Mouse (Mus musculus) neural tube, embryonic 11.5 days (tissue): ENCODE measurements around the gene Slc35g3. TPM values are rescaled to one million over a fixed set of nuclear protein-coding genes. Genes with fewer than 3 reads are reported as not detected.

Experiments used
- ATAC-seq: fragments of 200-750 bp; cut with Nextera tagmentation; 2 replicates; pipeline ENCODE4 v1.8.0; 2017; ENCODE audit warnings: moderate number of reproducible peaks, mild to moderate bottlenecking, moderate TSS enrichment, moderate library complexity; ENCODE audit not compliant: insufficient read depth, low FRiP score, low TSS enrichment
- DNase-seq: peaks from one replicate; pipeline ENCODE4 v3.0.0-alpha.2; 2015; ENCODE audit warnings: low spot score
- H3K27ac ChIP-seq: fragments of 300-500 bp; sonication (generic); 2 replicates; pipeline ENCODE4 v1.5.1; 2014; ENCODE audit warnings: low read depth, mild to moderate bottlenecking, low read length
- H3K27me3 ChIP-seq: fragments of 300-500 bp; sonication (generic); 2 replicates; pipeline ENCODE4 v1.6.1; 2014; ENCODE audit warnings: mild to moderate bottlenecking, low read length, mixed read lengths; ENCODE audit not compliant: control insufficient read depth, insufficient read depth
- H3K36me3 ChIP-seq: fragments of 300-500 bp; sonication (generic); 2 replicates; pipeline ENCODE4 v1.6.1; 2014; ENCODE audit warnings: mild to moderate bottlenecking, low read length, moderate library complexity, mixed read lengths; ENCODE audit not compliant: control insufficient read depth, insufficient read depth
- H3K4me1 ChIP-seq: fragments of 300-500 bp; sonication (generic); 2 replicates; pipeline ENCODE4 v1.6.1; 2014; ENCODE audit warnings: low read length, mixed read lengths; ENCODE audit not compliant: control insufficient read depth, insufficient read depth
- H3K4me2 ChIP-seq: fragments of 300-500 bp; sonication (generic); 2 replicates; pipeline ENCODE4 v1.6.1; 2014; ENCODE audit warnings: low read depth, mild to moderate bottlenecking, moderate library complexity
- H3K4me3 ChIP-seq: fragments of 300-500 bp; sonication (generic); 2 replicates; pipeline ENCODE4 v1.5.1; 2014; ENCODE audit warnings: low read depth, low read length
- H3K9ac ChIP-seq: fragments of 300-500 bp; sonication (generic); 2 replicates; pipeline ENCODE4 v1.6.1; 2014; ENCODE audit warnings: mild to moderate bottlenecking, low read length
- H3K9me3 ChIP-seq: fragments of 300-500 bp; sonication (generic); 2 replicates; pipeline ENCODE4 v1.6.1; 2016; ENCODE audit warnings: low read length; ENCODE audit not compliant: control insufficient read depth
- WGBS: fragments of 180-500 bp; shearing (Covaris S2); extraction: QIAGEN DNeasy Blood & Tissue Kit; methylation state at CpG from one replicate; pipeline ENCODE4 v1.1.7; 2014; 5-methylcytosine and 5-hydroxymethylcytosine counted together
- polyA plus RNA-seq: library from polyadenylated mRNA; unstranded; fragments of >200 nt; fragmentation: Nextera tagmentation; extraction: Ambion mirVana; gene quantifications from 2 replicates; pipeline ENCODE4 v1.2.1, GENCODE M21; 2014

Slc35g3 gene
- not detected in 2 replicates for polyA plus RNA-seq

GRCm38 (mm10) chr11:69761868-69762267 lies at the start of gene Slc35g3:
TSS of gene Slc35g3 (minus strand) at chr11:69761968.
- no peak for ATAC-seq
- Histone ChIP-seq H3K4me1 (peaks cover 21% of the 10 kb centered on the region), H3K27me3 (no peaks in the 10 kb centered on the region), H3K4me3 (no peak within 1 kb of the TSS), H3K36me3 (no peaks in the 10 kb centered on the region), H3K4me2 (no peak within 1 kb of the TSS), H3K27ac (peak within 1 kb of the TSS; percentile 92; the same call in 1 of the 2 replicates), H3K9ac (no peak within 1 kb of the TSS), H3K9me3 (no peaks in the 10 kb centered on the region)
- no peak for DNase-seq
- 79% methylated on average over 1 of the region's 1 CpGs for WGBS

GRCm38 (mm10) chr11:69810280-69810679 lies 48.5 kb upstream of the Slc35g3 start:
- Histone ChIP-seq H3K9ac (no peak overlapping the region), H3K27me3 (peaks cover 11% of the 10 kb centered on the region), H3K4me3 (no peak overlapping the region), H3K9me3 (no peaks in the 10 kb centered on the region), H3K4me1 (no peaks in the 10 kb centered on the region), H3K27ac (no peak overlapping the region), H3K36me3 (no peaks in the 10 kb centered on the region), H3K4me2 (no peak overlapping the region)
- no peak for ATAC-seq
- DNase-seq = no peak

GRCm38 (mm10) chr11:69807641-69808040 lies 45.9 kb upstream of the Slc35g3 start:
- Histone ChIP-seq H3K9ac (no peak overlapping the region), H3K27me3 (peaks cover 35% of the 10 kb centered on the region), H3K4me2 (no peak overlapping the region), H3K36me3 (no peaks in the 10 kb centered on the region), H3K4me3 (no peak overlapping the region), H3K9me3 (no peaks in the 10 kb centered on the region), H3K4me1 (peaks cover 13% of the 10 kb centered on the region), H3K27ac (no peak overlapping the region)
- DNase-seq (no peak), ATAC-seq (no peak)
- WGBS = 88% methylated on average over 2 of the region's 2 CpGs

- H3K4me2 ChIP-seq = no peak overlapping the region
- no peak overlapping the region for H3K27ac ChIP-seq
- no peaks in the 10 kb centered on the region for H3K36me3 ChIP-seq
- H3K27me3 ChIP-seq = peaks cover 48% of the 10 kb centered on the region
- WGBS = 82% methylated on average over 4 of the region's 4 CpGs
- H3K9me3 ChIP-seq = no peaks in the 10 kb centered on the region
- DNase-seq (no peak), ATAC-seq (no peak)
- peaks cover 17% of the 10 kb centered on the region for H3K4me1 ChIP-seq
- no peak overlapping the region for H3K4me3 ChIP-seq
- H3K9ac ChIP-seq = no peak overlapping the region
Observed at GRCm38 (mm10) chr11:69806378-69806777, 44.6 kb upstream of the Slc35g3 start.

- no peak within 1 kb of the TSS for H3K27ac ChIP-seq
- no peaks in the 10 kb centered on the region for H3K36me3 ChIP-seq
- ATAC-seq (no peak), DNase-seq (no peak)
- H3K9ac ChIP-seq = no peak within 1 kb of the TSS
- 6% methylated on average over 29 of the region's 29 CpGs for WGBS
- peak within 1 kb of the TSS; percentile 89 for H3K4me2 ChIP-seq
- peaks cover 22% of the 10 kb centered on the region for H3K4me1 ChIP-seq
- H3K9me3 ChIP-seq = no peaks in the 10 kb centered on the region
- peak within 1 kb of the TSS; percentile 1; the same call in 1 of the 2 replicates for H3K4me3 ChIP-seq
- peaks cover 53% of the 10 kb centered on the region for H3K27me3 ChIP-seq
Observed at GRCm38 (mm10) chr11:69804972-69805909, 43.5 kb upstream of the Slc35g3 start, which contains the start of gene Tmem102. TSS of gene Tmem102 (minus strand) at chr11:69805624.

- Histone ChIP-seq H3K27me3 (peaks cover 53% of the 10 kb centered on the region), H3K36me3 (no peaks in the 10 kb centered on the region), H3K9me3 (no peaks in the 10 kb centered on the region), H3K4me3 (no peak overlapping the region; the same call in 1 of the 2 replicates), H3K4me1 (peaks cover 28% of the 10 kb centered on the region), H3K27ac (no peak overlapping the region), H3K4me2 (peak overlapping the region; percentile 89), H3K9ac (no peak overlapping the region)
- WGBS = 4% methylated on average over 12 of the region's 12 CpGs
- ATAC-seq = no peak
- no peak for DNase-seq
Observed at GRCm38 (mm10) chr11:69804652-69804940, 42.8 kb upstream of the Slc35g3 start.

- H3K27ac ChIP-seq = no peak overlapping the region
- H3K9ac ChIP-seq = peak overlapping the region; percentile 19
- H3K4me2 ChIP-seq = peak overlapping the region; percentile 89
- H3K36me3 ChIP-seq = no peaks in the 10 kb centered on the region
- ATAC-seq = no peak
- peak; percentile 85 for DNase-seq
- H3K4me3 ChIP-seq = peak overlapping the region; percentile 32
- H3K9me3 ChIP-seq = no peaks in the 10 kb centered on the region
- WGBS = under 1% methylated on average over 60 of the region's 60 CpGs
- H3K27me3 ChIP-seq = peaks cover 54% of the 10 kb centered on the region
- H3K4me1 ChIP-seq = peaks cover 30% of the 10 kb centered on the region
Observed at GRCm38 (mm10) chr11:69803786-69804651, 42.3 kb upstream of the Slc35g3 start.

- no peaks in the 10 kb centered on the region for H3K9me3 ChIP-seq
- no peak for ATAC-seq
- DNase-seq = no peak
- peak overlapping the region; percentile 19 for H3K9ac ChIP-seq
- peaks cover 30% of the 10 kb centered on the region for H3K4me1 ChIP-seq
- 2% methylated on average over 12 of the region's 12 CpGs for WGBS
- no peaks in the 10 kb centered on the region for H3K36me3 ChIP-seq
- H3K4me3 ChIP-seq = peak overlapping the region; percentile 32
- H3K27ac ChIP-seq = no peak overlapping the region
- peaks cover 55% of the 10 kb centered on the region for H3K27me3 ChIP-seq
- peak overlapping the region; percentile 89 for H3K4me2 ChIP-seq
Observed at GRCm38 (mm10) chr11:69803328-69803727, 41.6 kb upstream of the Slc35g3 start.
